36 mouse cellular contexts compared by ENCODE assay signal in the genomic region with DNA sequence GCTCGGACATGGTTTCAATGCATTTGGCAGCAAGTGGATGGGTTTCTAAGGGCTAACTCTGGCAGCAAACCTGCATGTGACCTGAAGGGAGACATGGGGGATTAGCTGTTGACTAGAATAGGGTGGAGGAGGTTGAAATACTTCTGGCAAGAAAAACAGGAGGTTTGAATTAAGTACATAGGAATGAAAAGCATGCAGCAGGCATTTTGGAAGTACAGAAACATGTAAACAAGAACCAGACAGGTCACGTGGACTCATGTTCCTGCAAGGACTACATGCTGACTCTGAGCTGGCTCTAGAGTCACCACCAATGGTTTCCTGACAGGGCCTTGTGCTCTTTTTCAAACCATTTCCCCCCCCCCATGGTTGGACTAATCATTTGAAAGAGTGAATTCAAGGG.
DNase-seq lines count a peak whose midpoint lies in the region; ATAC-seq and TF ChIP-seq lines count a peak whose summit lies in the region.
"Had no signal": no experiment of that assay in that cellular context is flagged by ENCODE, and none has a peak within 500 bp of the region (broad histone marks: within the 10 kb centered on the region; RNA-seq: fewer than 3 reads in every experiment).

No protein-coding gene starts in this region.

- H3K79me2 ChIP-seq in MEL (ENCODE audit: control insufficient read depth, insufficient read depth, low read length, poor library complexity): no peaks in the 10 kb centered on the region

- no peak overlapping the region for H3K4me2 ChIP-seq in kidney, embryonic 16.5 days (replicated peaks; ENCODE audit: low read depth, low read length)
- no peak overlapping the region for H3K4me2 ChIP-seq in embryonic facial prominence, embryonic 11.5 days (ENCODE audit: low read depth, low read length)
- H3K4me2 ChIP-seq: forebrain, embryonic 12.5 days; heart, embryonic 15.5 days; hindbrain, embryonic 12.5 days; liver, embryonic 11.5 days; midbrain, embryonic 15.5 days; neural tube, embryonic 15.5 days; stomach, embryonic 15.5 days had no signal

- 0 out of 2 replicates have a peak, but pooled peaks have one; percentile 19 for ATAC-seq in kidney, embryonic 16.5 days (ENCODE audit: low FRiP score, low TSS enrichment)
- peak; percentile 41; the same call in 1 of the 2 replicates for ATAC-seq in embryonic facial prominence, embryonic 11.5 days (replicated peaks; ENCODE audit: insufficient number of reproducible peaks, low FRiP score, low TSS enrichment, low read depth)
- ATAC-seq: activated CD4-positive, CD25-positive, alpha-beta regulatory T cell, adult 4 months; forebrain, postnatal 0 days; intestine, embryonic 16.5 days; midbrain, embryonic 15.5 days had no signal

- H3K27ac ChIP-seq in kidney, embryonic 16.5 days (ENCODE audit: low read length): no peak overlapping the region
- H3K27ac ChIP-seq in MEL (ENCODE audit: control insufficient read depth, low read depth, low read length): no peak overlapping the region
- H3K27ac ChIP-seq in embryonic facial prominence, embryonic 11.5 days (replicated peaks; ENCODE audit: low read depth, low read length): no peak overlapping the region
- H3K27ac ChIP-seq: forebrain, embryonic 12.5 days; heart, embryonic 10.5 days; heart, embryonic 15.5 days; hindbrain, embryonic 12.5 days; layer of hippocampus, adult 2 months; left cerebral cortex, adult 2 months; midbrain, embryonic 10.5 days; midbrain, embryonic 15.5 days; neural tube, embryonic 15.5 days; stomach, embryonic 15.5 days had no signal

- no peaks in the 10 kb centered on the region for H3K36me3 ChIP-seq in kidney, embryonic 16.5 days (ENCODE audit: insufficient read depth, low read length)
- no peaks in the 10 kb centered on the region for H3K36me3 ChIP-seq in MEL (ENCODE audit: control insufficient read depth in 1 of 2, insufficient read depth in 2 of 2, low read length in 2 of 2)
- no peaks in the 10 kb centered on the region for H3K36me3 ChIP-seq in embryonic facial prominence, embryonic 11.5 days (replicated peaks; ENCODE audit: control insufficient read depth, insufficient read depth, low read depth, low read length)
- H3K36me3 ChIP-seq: forebrain, embryonic 12.5 days; heart, embryonic 10.5 days; heart, embryonic 15.5 days; hindbrain, embryonic 12.5 days; midbrain, embryonic 10.5 days; midbrain, embryonic 15.5 days; neural tube, embryonic 15.5 days; stomach, embryonic 15.5 days had no signal

- TF ChIP-seq POLR2A in MEL (IDR thresholded peaks at IDR 0.05; ENCODE audit: control insufficient read depth in 1 of 2, insufficient read depth in 1 of 2, low read depth in 1 of 2, low read length in 2 of 2, poor library complexity in 1 of 2): no peak

- no peak for TF ChIP-seq RAD21 in MEL (IDR thresholded peaks at IDR 0.05; ENCODE audit: low read depth, low read length)

- TF ChIP-seq CTCF in MEL (IDR thresholded peaks at IDR 0.05 in 2 of 3, conservative IDR thresholded peaks at IDR 0.05 in 1 of 3; ENCODE audit: control insufficient read depth in 1 of 3, insufficient read depth in 1 of 3, low read depth in 2 of 3, low read length in 3 of 3, poor library complexity in 1 of 3, severe bottlenecking in 1 of 3): no peak

- intact Hi-C loops in gastrocnemius, postnatal 36 days (cut with DNase I): no loop called here

- H3K27me3 ChIP-seq in kidney, embryonic 16.5 days (ENCODE audit: insufficient read depth, low read length): no peaks in the 10 kb centered on the region
- H3K27me3 ChIP-seq in MEL (ENCODE audit: control insufficient read depth in 1 of 2, insufficient read depth in 2 of 2, low read length in 2 of 2): no peaks in the 10 kb centered on the region; a peak in 1 of 4 replicates
- H3K27me3 ChIP-seq in embryonic facial prominence, embryonic 11.5 days (ENCODE audit: control insufficient read depth, insufficient read depth, low read length): no peaks in the 10 kb centered on the region
- H3K27me3 ChIP-seq: forebrain, embryonic 12.5 days; heart, embryonic 15.5 days; hindbrain, embryonic 12.5 days; midbrain, embryonic 15.5 days; neural tube, embryonic 15.5 days; stomach, embryonic 15.5 days had no signal

- TF ChIP-seq EP300 in MEL (IDR thresholded peaks at IDR 0.05; ENCODE audit: low read depth in 1 of 2, low read length in 2 of 2): no peak

- 73% methylated on average over 2 of the region's 2 CpGs for WGBS in kidney, embryonic 16.5 days
- WGBS in embryonic facial prominence, embryonic 11.5 days: 49% methylated on average over 2 of the region's 2 CpGs

- H3K9me3 ChIP-seq in kidney, embryonic 16.5 days (ENCODE audit: low read length): no peaks in the 10 kb centered on the region
- H3K9me3 ChIP-seq in MEL (replicated peaks; ENCODE audit: insufficient read depth, low read length): no peaks in the 10 kb centered on the region
- H3K9me3 ChIP-seq in embryonic facial prominence, embryonic 11.5 days (replicated peaks; ENCODE audit: control insufficient read depth, low read length): no peaks in the 10 kb centered on the region
- H3K9me3 ChIP-seq: forebrain, embryonic 12.5 days; heart, embryonic 10.5 days; heart, embryonic 15.5 days; hindbrain, embryonic 12.5 days; midbrain, embryonic 10.5 days; midbrain, embryonic 15.5 days; neural tube, embryonic 15.5 days; stomach, embryonic 15.5 days had no signal

- no peaks in the 10 kb centered on the region for H3K4me1 ChIP-seq in kidney, embryonic 16.5 days (ENCODE audit: insufficient read depth, low read length)
- H3K4me1 ChIP-seq in MEL (ENCODE audit: control insufficient read depth in 1 of 2, insufficient read depth in 2 of 2, low read length in 2 of 2): no peaks in the 10 kb centered on the region
- H3K4me1 ChIP-seq in embryonic facial prominence, embryonic 11.5 days (ENCODE audit: control insufficient read depth, insufficient read depth, low read length): no peaks in the 10 kb centered on the region
- H3K4me1 ChIP-seq: forebrain, embryonic 12.5 days; heart, embryonic 10.5 days; hindbrain, embryonic 12.5 days; midbrain, embryonic 10.5 days; midbrain, embryonic 15.5 days; neural tube, embryonic 15.5 days; stomach, embryonic 15.5 days had no signal

- no peak overlapping the region for H3K9ac ChIP-seq in kidney, embryonic 16.5 days (replicated peaks; ENCODE audit: low read length)
- no peak overlapping the region for H3K9ac ChIP-seq in MEL (ENCODE audit: control insufficient read depth, low read depth, low read length, poor library complexity, severe bottlenecking)
- H3K9ac ChIP-seq in embryonic facial prominence, embryonic 11.5 days (replicated peaks; ENCODE audit: low read length): no peak overlapping the region
- H3K9ac ChIP-seq: forebrain, embryonic 12.5 days; forebrain, postnatal 0 days; heart, embryonic 15.5 days; hindbrain, embryonic 12.5 days; midbrain, embryonic 15.5 days; neural tube, embryonic 15.5 days; stomach, embryonic 15.5 days had no signal

- H3K4me3 ChIP-seq in kidney, embryonic 16.5 days (ENCODE audit: low read length): no peak overlapping the region
- no peak overlapping the region for H3K4me3 ChIP-seq in MEL (ENCODE audit: control insufficient read depth in 1 of 2, insufficient read depth in 1 of 2, low read depth in 2 of 2, low read length in 2 of 2)
- H3K4me3 ChIP-seq in embryonic facial prominence, embryonic 11.5 days (ENCODE audit: low read depth, low read length): no peak overlapping the region
- H3K4me3 ChIP-seq: erythroblast, embryonic 14.5 days; forebrain, embryonic 12.5 days; heart, embryonic 10.5 days; heart, embryonic 15.5 days; hindbrain, embryonic 12.5 days; layer of hippocampus, adult 2 months; left cerebral cortex, adult 2 months; midbrain, embryonic 10.5 days; midbrain, embryonic 15.5 days; neural tube, embryonic 15.5 days; stomach, embryonic 15.5 days had no signal

- DNase-seq in kidney, postnatal 36 days: no peak
- no peak for DNase-seq in MEL (ENCODE audit: low read depth, low spot score)
- DNase-seq in embryonic facial prominence, embryonic 11.5 days (ENCODE audit: low spot score): peak; percentile 38
- DNase-seq in fibroblast of lung, adult 2 months (ENCODE audit: low read depth): peak; percentile 3
- no peak for DNase-seq in gastrocnemius, postnatal 36 days
- DNase-seq in spleen, adult 18-20 months: no peak
- DNase-seq in urinary bladder, postnatal 14 days (ENCODE audit: low spot score): no peak
- DNase-seq: adrenal gland, adult 2 months; adrenal gland, postnatal 36 days; cerebellum, adult 2 months; cerebellum, postnatal 14 days; forebrain, postnatal 0 days; gastrocnemius, postnatal 14 days; heart, adult 11 months; heart, postnatal 36 days; kidney, adult 8-10 months; kidney, postnatal 25 days; left cerebral cortex, postnatal 4 days; lung, postnatal 10 days; retina, postnatal 1 day; right cerebral cortex, postnatal 14 days had no signal

TF ChIP-seq in MEL, 35 proteins besides CTCF, POLR2A, EP300 and RAD21:
- TF ChIP-seq MAZ (IDR thresholded peaks at IDR 0.05; ENCODE audit: low read depth, low read length) (no peak), RCOR1 (IDR thresholded peaks at IDR 0.05; ENCODE audit: low read depth, low read length) (no peak), MEF2A (IDR thresholded peaks at IDR 0.05; ENCODE audit: extremely low read depth, insufficient replicate concordance, low read depth, low read length, poor library complexity, severe bottlenecking) (no peak), ZMIZ1 (IDR thresholded peaks at IDR 0.05; ENCODE audit: low read depth, low read length) (no peak), USF1 (IDR thresholded peaks at IDR 0.05; ENCODE audit: low read depth, low read length) (peak; percentile 14; the same call in 1 of the 2 replicates), POLR2AphosphoS2 (IDR thresholded peaks at IDR 0.05; ENCODE audit: low read length) (no peak)

Comparison
In these comparisons a context has a peak if more than half of its experiments do, and no peak if none do; other contexts are left out.
1. DNase-seq: peak in embryonic facial prominence, embryonic 11.5 days (single experiment) and fibroblast of lung, adult 2 months (single experiment); none in kidney, postnatal 36 days (0 of 2), MEL (single experiment), gastrocnemius, postnatal 36 days (0 of 2), spleen, adult 18-20 months (0 of 2) and urinary bladder, postnatal 14 days (single experiment).